In genomic region chr9:35111446-35111845, GRCm38 (mm10) we compare ENCODE assay signal across 11 mouse cellular contexts. TPM values are rescaled to one million over a fixed set of nuclear protein-coding genes. Genes with fewer than 3 reads are reported as not detected.
DNase-seq lines count a peak whose midpoint lies in the region; ATAC-seq lines count a peak whose summit lies in the region.
"Had no signal": no experiment of that assay in that cellular context is flagged by ENCODE, and none has a peak within 500 bp of the region (broad histone marks: within the 10 kb centered on the region; RNA-seq: fewer than 3 reads in every experiment).

No protein-coding gene starts in this region.

- WGBS in heart, embryonic 10.5 days, result 70% methylated on average over 7 of the region's 7 CpGs
- 83% methylated on average over 7 of the region's 7 CpGs for WGBS in midbrain, embryonic 13.5 days
- 78% methylated on average over 7 of the region's 7 CpGs for WGBS in midbrain, embryonic 15.5 days
- WGBS in limb, embryonic 11.5 days, result 75% methylated on average over 7 of the region's 7 CpGs
- 77% methylated on average over 7 of the region's 7 CpGs for WGBS in stomach, embryonic 16.5 days

- 0 out of 2 replicates have a peak overlapping the region, but pooled peaks have one; percentile 22 for H3K4me2 ChIP-seq in midbrain, embryonic 13.5 days (replicated peaks)
- no peak overlapping the region for H3K4me2 ChIP-seq in midbrain, embryonic 15.5 days
- H3K4me2 ChIP-seq in limb, embryonic 11.5 days (ENCODE audit: low read depth, severe bottlenecking), result peak overlapping the region; percentile 24
- H3K4me2 ChIP-seq in stomach, embryonic 16.5 days (ENCODE audit: low read depth, low read length), result peak overlapping the region; percentile 38

- H3K9ac ChIP-seq in midbrain, embryonic 13.5 days (replicated peaks), result no peak overlapping the region
- no peak overlapping the region for H3K9ac ChIP-seq in midbrain, embryonic 15.5 days
- no peak overlapping the region for H3K9ac ChIP-seq in limb, embryonic 11.5 days (ENCODE audit: low read length)
- peak overlapping the region; percentile 13; the same call in 1 of the 2 replicates for H3K9ac ChIP-seq in stomach, embryonic 16.5 days (ENCODE audit: low read length)

- DNase-seq in heart, embryonic 10.5 days (ENCODE audit: low spot score), result peak; percentile 72
- DNase-seq in heart, adult 18-20 months, result no peak
- no peak for DNase-seq in limb, embryonic 11.5 days (ENCODE audit: low spot score)
- no peak for DNase-seq in urinary bladder, adult 18-20 months (ENCODE audit: low spot score in 2 of 2)
- DNase-seq in MN1 (ENCODE audit: low spot score), result no peak

- ATAC-seq in midbrain, embryonic 13.5 days, result no peak
- ATAC-seq in midbrain, embryonic 15.5 days (replicated peaks), result no peak
- ATAC-seq in limb, embryonic 11.5 days (ENCODE audit: insufficient number of reproducible peaks, low FRiP score, low TSS enrichment, low read depth), result no peak
- ATAC-seq in stomach, embryonic 16.5 days (ENCODE audit: insufficient read depth, low FRiP score), result no peak

- no peaks in the 10 kb centered on the region for H3K27me3 ChIP-seq in heart, embryonic 10.5 days (ENCODE audit: insufficient read depth, poor library complexity, severe bottlenecking)
- no peaks in the 10 kb centered on the region for H3K27me3 ChIP-seq in midbrain, embryonic 13.5 days
- H3K27me3 ChIP-seq in midbrain, embryonic 15.5 days (replicated peaks), result no peaks in the 10 kb centered on the region
- H3K27me3 ChIP-seq in limb, embryonic 11.5 days (ENCODE audit: control insufficient read depth, insufficient read depth, low read length), result no peaks in the 10 kb centered on the region
- H3K27me3 ChIP-seq in stomach, embryonic 16.5 days (ENCODE audit: control insufficient read depth, insufficient read depth, low read length), result no peaks in the 10 kb centered on the region
- H3K27me3 ChIP-seq: CH12.LX; megakaryocyte, embryonic 14.5 days had no signal

- no peaks in the 10 kb centered on the region; the same call in 1 of the 2 replicates for H3K36me3 ChIP-seq in heart, embryonic 10.5 days
- H3K36me3 ChIP-seq in midbrain, embryonic 13.5 days, result no peaks in the 10 kb centered on the region
- no peaks in the 10 kb centered on the region for H3K36me3 ChIP-seq in midbrain, embryonic 15.5 days (replicated peaks)
- no peaks in the 10 kb centered on the region for H3K36me3 ChIP-seq in limb, embryonic 11.5 days (ENCODE audit: control insufficient read depth, insufficient read depth, low read length)
- H3K36me3 ChIP-seq in stomach, embryonic 16.5 days (ENCODE audit: control insufficient read depth, insufficient read depth, low read length), result no peaks in the 10 kb centered on the region

- H3K27ac ChIP-seq in heart, embryonic 10.5 days, result peak overlapping the region; percentile 72
- H3K27ac ChIP-seq in midbrain, embryonic 13.5 days, result no peak overlapping the region
- no peak overlapping the region for H3K27ac ChIP-seq in midbrain, embryonic 15.5 days
- H3K27ac ChIP-seq in limb, embryonic 11.5 days (replicated peaks; ENCODE audit: low read depth, low read length), result no peak overlapping the region; the same call in 1 of the 2 replicates
- peak overlapping the region; percentile 67; the same call in 1 of the 2 replicates for H3K27ac ChIP-seq in stomach, embryonic 16.5 days (ENCODE audit: low read length)
- H3K27ac ChIP-seq: kidney, postnatal 0 days had no signal

- H3K9me3 ChIP-seq in heart, embryonic 10.5 days, result no peaks in the 10 kb centered on the region
- no peaks in the 10 kb centered on the region for H3K9me3 ChIP-seq in midbrain, embryonic 13.5 days
- H3K9me3 ChIP-seq in midbrain, embryonic 15.5 days, result no peaks in the 10 kb centered on the region
- H3K9me3 ChIP-seq in limb, embryonic 11.5 days (ENCODE audit: control insufficient read depth, low read length), result no peaks in the 10 kb centered on the region
- no peaks in the 10 kb centered on the region for H3K9me3 ChIP-seq in stomach, embryonic 16.5 days (replicated peaks; ENCODE audit: control insufficient read depth, low read length)
- H3K9me3 ChIP-seq: megakaryocyte, embryonic 14.5 days had no signal

- H3K4me1 ChIP-seq in heart, embryonic 10.5 days, result peaks cover 57% of the 10 kb centered on the region
- H3K4me1 ChIP-seq in midbrain, embryonic 13.5 days (replicated peaks), result peaks cover 18% of the 10 kb centered on the region
- peaks cover 17% of the 10 kb centered on the region for H3K4me1 ChIP-seq in midbrain, embryonic 15.5 days
- H3K4me1 ChIP-seq in limb, embryonic 11.5 days (ENCODE audit: control insufficient read depth, insufficient read depth, low read length), result peaks cover 34% of the 10 kb centered on the region
- peaks cover 61% of the 10 kb centered on the region for H3K4me1 ChIP-seq in stomach, embryonic 16.5 days (ENCODE audit: control insufficient read depth, insufficient read depth, low read length)

- no peak overlapping the region for H3K4me3 ChIP-seq in heart, embryonic 10.5 days
- no peak overlapping the region for H3K4me3 ChIP-seq in midbrain, embryonic 13.5 days (replicated peaks)
- H3K4me3 ChIP-seq in midbrain, embryonic 15.5 days, result no peak overlapping the region
- no peak overlapping the region for H3K4me3 ChIP-seq in limb, embryonic 11.5 days (ENCODE audit: low read depth, low read length)
- no peak overlapping the region; the same call in 1 of the 2 replicates for H3K4me3 ChIP-seq in stomach, embryonic 16.5 days (replicated peaks; ENCODE audit: low read length)
- H3K4me3 ChIP-seq: megakaryocyte, embryonic 14.5 days had no signal

RNA-seq across cellular contexts. Expression of gene St3gal4, which starts 7.6 kb away (rescaled TPM):
- 16.0 and 18.4 TPM in 2 replicates for polyA plus RNA-seq in heart, embryonic 10.5 days (2016; fragmentation: Nextera tagmentation; extraction: Ambion mirVana)
- 10 to 100 TPM; 24.1 to 26.0 TPM for total RNA-seq in heart, adult 18-20 months (2021)
- 7.8 and 8.3 TPM in 2 replicates for polyA plus RNA-seq in midbrain, embryonic 13.5 days (2015; fragmentation: Nextera tagmentation; extraction: Ambion mirVana)
- polyA plus RNA-seq in midbrain, embryonic 15.5 days (2015; fragmentation: Nextera tagmentation; extraction: Ambion mirVana), result 13.0 and 14.3 TPM in 2 replicates
- 23.8 and 25.6 TPM in 2 replicates for polyA plus RNA-seq in limb, embryonic 11.5 days (2014; fragmentation: Nextera tagmentation; extraction: Ambion mirVana)
- polyA plus RNA-seq in stomach, embryonic 16.5 days (2015; fragmentation: Nextera tagmentation; extraction: Ambion mirVana), result 50.5 and 53.1 TPM in 2 replicates

Comparison
In these comparisons a context has a peak if more than half of its experiments do, and no peak if none do; other contexts are left out.
1. H3K27ac ChIP-seq: peak in heart, embryonic 10.5 days (single experiment) and stomach, embryonic 16.5 days (single experiment); none in midbrain, embryonic 13.5 days (single experiment), midbrain, embryonic 15.5 days (single experiment) and limb, embryonic 11.5 days (single experiment).